Mouse (Mus musculus) embryonic facial prominence, embryonic 11.5 days (tissue): ENCODE measurements around the gene Rpl26. TPM values are rescaled to one million over a fixed set of nuclear protein-coding genes. Genes with fewer than 3 reads are reported as not detected.

Experiments used
- ATAC-seq: fragments of 200-750 bp; cut with Nextera tagmentation; replicated peaks from 2 replicates; pipeline ENCODE4 v1.8.0; 2017; ENCODE audit warnings: low read depth; ENCODE audit not compliant: insufficient number of reproducible peaks, low FRiP score, low TSS enrichment
- DNase-seq: peaks from one replicate; pipeline ENCODE4 v3.0.0-alpha.2; 2015; ENCODE audit warnings: low spot score
- H3K27ac ChIP-seq: fragments of 300-500 bp; sonication (generic); replicated peaks from 2 replicates; pipeline ENCODE4 v1.5.1; 2014; ENCODE audit warnings: mild to moderate bottlenecking, low read depth, low read length, control low read depth
- H3K27me3 ChIP-seq: fragments of 300-500 bp; sonication (generic); 2 replicates; pipeline ENCODE4 v1.6.1; 2014; ENCODE audit warnings: mild to moderate bottlenecking, low read length, moderate library complexity, mixed read lengths; ENCODE audit not compliant: control insufficient read depth, insufficient read depth
- H3K36me3 ChIP-seq: fragments of 300-500 bp; sonication (generic); replicated peaks from 2 replicates; pipeline ENCODE4 v1.6.1; 2014; ENCODE audit warnings: low read depth, mild to moderate bottlenecking, low read length, moderate library complexity, mixed read lengths; ENCODE audit not compliant: control insufficient read depth, insufficient read depth
- H3K4me1 ChIP-seq: fragments of 300-500 bp; sonication (generic); 2 replicates; pipeline ENCODE4 v1.6.1; 2014; ENCODE audit warnings: low read length, mixed read lengths; ENCODE audit not compliant: control insufficient read depth, insufficient read depth
- H3K4me2 ChIP-seq: fragments of 300-500 bp; sonication (generic); 2 replicates; pipeline ENCODE4 v1.6.1; 2014; ENCODE audit warnings: low read depth, mild to moderate bottlenecking, control low read depth, low read length, moderate library complexity
- H3K4me3 ChIP-seq: fragments of 300-500 bp; sonication (generic); 2 replicates; pipeline ENCODE4 v1.5.1; 2014; ENCODE audit warnings: low read depth, low read length, control low read depth
- H3K9ac ChIP-seq: fragments of 300-500 bp; sonication (generic); replicated peaks from 2 replicates; pipeline ENCODE4 v1.6.1; 2014; ENCODE audit warnings: mild to moderate bottlenecking, control low read depth, low read length
- H3K9me3 ChIP-seq: fragments of 300-500 bp; sonication (generic); replicated peaks from 2 replicates; pipeline ENCODE4 v1.6.1; 2016; ENCODE audit warnings: mild to moderate bottlenecking, low read length, inconsistent platforms, mixed read lengths; ENCODE audit not compliant: control insufficient read depth
- WGBS: fragments of 180-500 bp; shearing (Covaris S2); extraction: QIAGEN DNeasy Blood & Tissue Kit; methylation state at CpG from one replicate; pipeline ENCODE4 v1.1.7; 2014; 5-methylcytosine and 5-hydroxymethylcytosine counted together
- polyA plus RNA-seq: library from polyadenylated mRNA; unstranded; fragments of >200 nt; fragmentation: Nextera tagmentation; extraction: Ambion mirVana; gene quantifications from 2 replicates; pipeline ENCODE4 v1.2.1, GENCODE M21; 2014

Gene Rpl26
- polyA plus RNA-seq, 1 experiment from 2014 or later = 978 TPM

- Histone ChIP-seq H3K27ac (no peak overlapping the region), H3K4me3 (no peak overlapping the region), H3K36me3 (no peaks in the 10 kb centered on the region), H3K27me3 (no peaks in the 10 kb centered on the region), H3K4me1 (no peaks in the 10 kb centered on the region), H3K9me3 (no peaks in the 10 kb centered on the region), H3K4me2 (no peak overlapping the region), H3K9ac (no peak overlapping the region)
- DNase-seq (no peak), ATAC-seq (no peak)
- WGBS = 18% methylated on average over 14 of the region's 14 CpGs
These were observed 19.3 kb upstream of the Rpl26 start for GRCm38 (mm10) chr11:68882107-68882506.

- WGBS = 77% methylated on average over 2 of the region's 2 CpGs
- H3K27ac ChIP-seq = no peak overlapping the region
- no peak overlapping the region for H3K4me2 ChIP-seq
- no peaks in the 10 kb centered on the region for H3K4me1 ChIP-seq
- DNase-seq = no peak
- no peaks in the 10 kb centered on the region for H3K9me3 ChIP-seq
- H3K4me3 ChIP-seq = no peak overlapping the region
- ATAC-seq = no peak
- H3K9ac ChIP-seq = no peak overlapping the region
- H3K27me3 ChIP-seq = no peaks in the 10 kb centered on the region
- H3K36me3 ChIP-seq = no peaks in the 10 kb centered on the region
These were observed 17.5 kb upstream of the Rpl26 start for GRCm38 (mm10) chr11:68883843-68884242.

GRCm38 (mm10) chr11:68884368-68884767 is 17.0 kb upstream of the Rpl26 start:
- Histone ChIP-seq H3K9me3 (no peaks in the 10 kb centered on the region), H3K4me3 (no peak overlapping the region), H3K27ac (no peak overlapping the region), H3K4me2 (no peak overlapping the region), H3K9ac (no peak overlapping the region), H3K27me3 (no peaks in the 10 kb centered on the region), H3K4me1 (no peaks in the 10 kb centered on the region), H3K36me3 (no peaks in the 10 kb centered on the region)
- DNase-seq = no peak
- WGBS = 69% methylated on average over 5 of the region's 5 CpGs
- ATAC-seq = no peak

- H3K9ac ChIP-seq = no peak overlapping the region
- H3K4me2 ChIP-seq = no peak overlapping the region
- no peak overlapping the region for H3K27ac ChIP-seq
- H3K4me1 ChIP-seq = no peaks in the 10 kb centered on the region
- no peak for DNase-seq
- H3K36me3 ChIP-seq = no peaks in the 10 kb centered on the region
- no peaks in the 10 kb centered on the region for H3K27me3 ChIP-seq
- WGBS = 68% methylated on average over 5 of the region's 5 CpGs
- no peak overlapping the region for H3K4me3 ChIP-seq
- ATAC-seq = no peak
- H3K9me3 ChIP-seq = no peaks in the 10 kb centered on the region
These were observed 15.3 kb upstream of the Rpl26 start for GRCm38 (mm10) chr11:68886091-68886490.

- no peaks in the 10 kb centered on the region for H3K9me3 ChIP-seq
- H3K27me3 ChIP-seq = no peaks in the 10 kb centered on the region
- no peak within 1 kb of the TSS for H3K4me3 ChIP-seq
- DNase-seq = no peak
- no peak within 1 kb of the TSS for H3K9ac ChIP-seq
- ATAC-seq = no peak
- H3K4me2 ChIP-seq = no peak within 1 kb of the TSS
- H3K36me3 ChIP-seq = no peaks in the 10 kb centered on the region
- 38% methylated on average over 6 of the region's 6 CpGs for WGBS
- H3K4me1 ChIP-seq = no peaks in the 10 kb centered on the region
- no peak within 1 kb of the TSS for H3K27ac ChIP-seq
These were observed 13.1 kb upstream of the Rpl26 start, which contains the start of gene Rnf222 for GRCm38 (mm10) chr11:68888253-68888652. Rnf222 (plus strand) TSS chr11:68888553.

GRCm38 (mm10) chr11:68888653-68889052 is 12.7 kb upstream of the Rpl26 start:
- Histone ChIP-seq H3K36me3 (no peaks in the 10 kb centered on the region), H3K4me1 (no peaks in the 10 kb centered on the region), H3K4me3 (no peak overlapping the region), H3K4me2 (no peak overlapping the region), H3K9ac (no peak overlapping the region), H3K9me3 (no peaks in the 10 kb centered on the region), H3K27ac (no peak overlapping the region), H3K27me3 (no peaks in the 10 kb centered on the region)
- 84% methylated on average over 2 of the region's 2 CpGs for WGBS
- DNase-seq = no peak
- no peak for ATAC-seq

- H3K27me3 ChIP-seq = no peaks in the 10 kb centered on the region
- 51% methylated on average over 2 of the region's 2 CpGs for WGBS
- no peaks in the 10 kb centered on the region for H3K36me3 ChIP-seq
- H3K27ac ChIP-seq = no peak overlapping the region
- no peaks in the 10 kb centered on the region for H3K9me3 ChIP-seq
- ATAC-seq (no peak), DNase-seq (no peak)
- no peaks in the 10 kb centered on the region for H3K4me1 ChIP-seq
- no peak overlapping the region for H3K4me3 ChIP-seq
- H3K4me2 ChIP-seq = no peak overlapping the region
- no peak overlapping the region for H3K9ac ChIP-seq
These were observed 10.8 kb upstream of the Rpl26 start for GRCm38 (mm10) chr11:68890625-68891024.

GRCm38 (mm10) chr11:68891823-68892222 is 9.6 kb upstream of the Rpl26 start:
- Histone ChIP-seq H3K27ac (no peak overlapping the region), H3K36me3 (no peaks in the 10 kb centered on the region), H3K4me1 (no peaks in the 10 kb centered on the region), H3K27me3 (no peaks in the 10 kb centered on the region), H3K4me2 (no peak overlapping the region), H3K9ac (no peak overlapping the region), H3K9me3 (no peaks in the 10 kb centered on the region), H3K4me3 (no peak overlapping the region)
- DNase-seq = no peak
- ATAC-seq = no peak
- WGBS = 78% methylated on average over 5 of the region's 5 CpGs
